Mouse (Mus musculus) midbrain, embryonic 12.5 days (tissue): ENCODE results near the gene Capn12. TPM values are rescaled to one million over a fixed set of nuclear protein-coding genes. Genes with fewer than 3 reads are reported as not detected.

Experiments used
- ATAC-seq: fragments of 200-750 bp; cut with Nextera tagmentation; 2 replicates; pipeline ENCODE4 v1.8.0; 2017; ENCODE audit warnings: low read depth, moderate TSS enrichment, moderate library complexity; ENCODE audit not compliant: low FRiP score
- H3K27ac ChIP-seq: fragments of 300-500 bp; sonication (generic); replicated peaks from 2 replicates; pipeline ENCODE4 v1.5.1; 2016; ENCODE audit warnings: mild to moderate bottlenecking
- H3K27me3 ChIP-seq: fragments of 300-500 bp; sonication (generic); 2 replicates; pipeline ENCODE4 v1.6.1; 2016; ENCODE audit warnings: mild to moderate bottlenecking
- H3K36me3 ChIP-seq: fragments of 300-500 bp; sonication (generic); 2 replicates; pipeline ENCODE4 v1.6.1; 2016
- H3K4me1 ChIP-seq: fragments of 300-500 bp; sonication (generic); 2 replicates; pipeline ENCODE4 v1.6.1; 2016
- H3K4me2 ChIP-seq: fragments of 300-500 bp; sonication (generic); replicated peaks from 2 replicates; pipeline ENCODE4 v1.6.1; 2016; ENCODE audit warnings: mild to moderate bottlenecking, moderate library complexity
- H3K4me3 ChIP-seq: fragments of 300-500 bp; sonication (generic); 2 replicates; pipeline ENCODE4 v1.5.1; 2016; ENCODE audit warnings: mild to moderate bottlenecking
- H3K9ac ChIP-seq: fragments of 300-500 bp; sonication (generic); replicated peaks from 2 replicates; pipeline ENCODE4 v1.6.1; 2016; ENCODE audit warnings: mild to moderate bottlenecking, moderate library complexity
- H3K9me3 ChIP-seq: fragments of 300-500 bp; sonication (generic); 2 replicates; pipeline ENCODE4 v1.6.1; 2016; ENCODE audit warnings: mild to moderate bottlenecking
- WGBS: fragments of 180-500 bp; shearing (Covaris S2); methylation state at CpG from one replicate; pipeline ENCODE4 v1.1.7; 2016; 5-methylcytosine and 5-hydroxymethylcytosine counted together
- polyA plus RNA-seq: library from polyadenylated mRNA; unstranded; fragments of >200 nt; fragmentation: Nextera tagmentation; extraction: Ambion mirVana; gene quantifications from 2 replicates; pipeline ENCODE4 v1.2.1, GENCODE M21; 2016

The Capn12 gene
- 0.20 and 0.39 TPM in 2 replicates for polyA plus RNA-seq

DNA sequence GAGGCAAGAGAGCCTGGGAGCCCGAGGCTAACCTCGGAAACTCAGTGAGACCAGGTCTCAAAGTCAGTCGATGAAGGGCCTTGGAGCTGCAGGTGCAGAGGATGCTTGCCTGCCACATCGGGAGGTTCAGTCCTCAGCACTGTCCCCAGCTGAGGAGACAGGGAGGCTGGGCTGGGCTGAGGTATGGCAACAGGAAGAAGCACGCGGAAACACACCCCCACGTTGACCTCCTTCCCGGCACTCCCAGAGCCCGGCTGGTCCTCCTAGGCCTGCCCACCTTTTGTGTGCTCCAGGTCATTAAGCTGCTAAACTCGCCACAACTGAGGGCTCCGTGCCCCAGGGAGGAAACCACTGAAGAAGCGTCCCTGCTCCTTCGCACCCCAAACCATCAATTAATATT is at the start of gene Capn12:
Capn12 (plus strand) TSS at position 224 of the 400 bp plus-strand sequence.
- ATAC-seq, result no peak

GRCm38 (mm10) chr7:28832137-28832536 is 49.1 kb upstream of the Capn12 start:
- Histone ChIP-seq H3K27me3 (no peaks in the 10 kb centered on the region), H3K27ac (no peak overlapping the region), H3K9ac (no peak overlapping the region), H3K4me2 (no peak overlapping the region), H3K4me1 (no peaks in the 10 kb centered on the region), H3K4me3 (no peak overlapping the region), H3K36me3 (peaks cover 20% of the 10 kb centered on the region), H3K9me3 (no peaks in the 10 kb centered on the region)
- no peak for ATAC-seq
- WGBS, result 80% methylated on average over 6 of the region's 6 CpGs

More for the DNA sequence above, at the start of gene Capn12:
- H3K4me1 ChIP-seq, result 0 out of 2 replicates have a peak, but pooled peaks cover 3% of the 10 kb centered on the region
- no peak within 1 kb of the TSS for H3K27ac ChIP-seq
- no peak within 1 kb of the TSS for H3K9ac ChIP-seq
- WGBS, result 40% methylated on average over 13 of the region's 13 CpGs
- H3K27me3 ChIP-seq, result peaks cover 2% of the 10 kb centered on the region; the same call in 1 of the 2 replicates
- H3K36me3 ChIP-seq, result no peaks in the 10 kb centered on the region
- H3K4me3 ChIP-seq, result no peak within 1 kb of the TSS
- H3K9me3 ChIP-seq, result no peaks in the 10 kb centered on the region
- no peak within 1 kb of the TSS for H3K4me2 ChIP-seq

- H3K36me3 ChIP-seq, result peaks cover 20% of the 10 kb centered on the region
- no peak within 1 kb of the TSS for H3K4me3 ChIP-seq
- no peaks in the 10 kb centered on the region for H3K4me1 ChIP-seq
- H3K9ac ChIP-seq, result no peak within 1 kb of the TSS
- H3K27ac ChIP-seq, result no peak within 1 kb of the TSS
- 91% methylated on average over 6 of the region's 6 CpGs for WGBS
- H3K27me3 ChIP-seq, result no peaks in the 10 kb centered on the region
- H3K4me2 ChIP-seq, result no peak within 1 kb of the TSS
- no peak for ATAC-seq
- no peaks in the 10 kb centered on the region for H3K9me3 ChIP-seq
Observed at GRCm38 (mm10) chr7:28833723-28834347, 47.4 kb upstream of the Capn12 start, which contains the start of gene Lgals4. Lgals4 (plus strand) TSS chr7:28833854.

DNA sequence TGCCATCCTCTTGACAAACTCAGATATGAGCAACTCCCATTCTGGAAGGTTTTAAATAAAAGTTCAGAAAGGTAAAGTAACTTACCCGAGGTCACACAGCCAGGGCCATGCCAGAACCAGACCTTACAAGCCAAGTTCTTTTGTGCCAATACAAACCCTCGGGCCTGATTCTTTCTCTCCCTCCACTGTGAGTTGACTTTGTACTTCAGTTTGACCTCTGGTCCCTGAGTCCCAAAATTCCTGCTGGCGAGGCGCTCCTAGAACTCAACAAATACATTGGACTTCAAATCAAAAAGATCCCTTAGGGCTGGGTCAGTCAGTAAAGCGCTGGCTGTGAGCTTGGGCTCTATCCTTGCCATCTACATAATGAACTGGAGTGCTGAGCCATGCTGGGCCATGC is 44.3 kb upstream of the Capn12 start:
- 86% methylated on average over 5 of the region's 5 CpGs for WGBS
- peaks cover 4% of the 10 kb centered on the region; the same call in 1 of the 2 replicates for H3K36me3 ChIP-seq

DNA sequence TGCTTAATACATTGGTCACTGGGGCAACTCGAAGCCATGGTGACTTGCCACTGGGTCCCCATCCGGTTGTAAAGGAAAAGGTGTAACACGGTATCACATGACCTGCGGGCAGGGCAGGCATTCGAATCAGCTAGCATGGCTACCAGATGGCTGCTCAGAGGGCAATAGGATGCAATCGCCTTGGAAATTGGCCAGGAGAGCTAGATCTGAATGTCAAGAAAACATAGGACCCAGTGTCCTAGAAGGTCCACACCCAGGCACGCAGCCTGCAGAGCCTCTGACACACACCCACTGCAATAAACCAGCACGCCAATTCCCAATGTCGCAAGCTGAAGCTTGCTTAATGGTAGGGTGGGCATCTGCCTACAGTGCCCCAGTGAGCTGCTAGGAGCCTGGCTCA is 42.9 kb upstream of the Capn12 start:
- H3K27ac ChIP-seq, result no peak overlapping the region
- no peaks in the 10 kb centered on the region for H3K36me3 ChIP-seq
- H3K9ac ChIP-seq, result no peak overlapping the region
- no peak for ATAC-seq
- no peaks in the 10 kb centered on the region for H3K9me3 ChIP-seq
- 89% methylated on average over 9 of the region's 9 CpGs for WGBS
- no peaks in the 10 kb centered on the region for H3K4me1 ChIP-seq
- H3K4me2 ChIP-seq, result no peak overlapping the region
- no peaks in the 10 kb centered on the region for H3K27me3 ChIP-seq
- no peak overlapping the region for H3K4me3 ChIP-seq

More for the DNA sequence above, 44.3 kb upstream of the Capn12 start:
- Histone ChIP-seq H3K9me3 (no peaks in the 10 kb centered on the region), H3K4me2 (no peak overlapping the region), H3K9ac (no peak overlapping the region), H3K4me3 (no peak overlapping the region), H3K27ac (no peak overlapping the region), H3K4me1 (no peaks in the 10 kb centered on the region), H3K27me3 (no peaks in the 10 kb centered on the region)
- ATAC-seq, result no peak

- Histone ChIP-seq H3K4me1 (no peaks in the 10 kb centered on the region), H3K27ac (no peak overlapping the region), H3K36me3 (no peaks in the 10 kb centered on the region), H3K4me3 (no peak overlapping the region), H3K27me3 (no peaks in the 10 kb centered on the region; the same call in 1 of the 2 replicates), H3K9ac (no peak overlapping the region), H3K4me2 (no peak overlapping the region), H3K9me3 (no peaks in the 10 kb centered on the region)
- WGBS, result 79% methylated on average over 1 of the region's 1 CpGs
- no peak for ATAC-seq
Observed at GRCm38 (mm10) chr7:28847273-28847672, 33.9 kb upstream of the Capn12 start.

GRCm38 (mm10) chr7:28849700-28850236 is 31.5 kb upstream of the Capn12 start:
- WGBS, result 50% methylated on average over 1 of the region's 1 CpGs
- H3K27ac ChIP-seq, result no peak overlapping the region
- no peak overlapping the region for H3K9ac ChIP-seq
- ATAC-seq, result no peak
- no peaks in the 10 kb centered on the region for H3K36me3 ChIP-seq
- H3K4me2 ChIP-seq, result no peak overlapping the region
- no peaks in the 10 kb centered on the region for H3K9me3 ChIP-seq
- no peaks in the 10 kb centered on the region; the same call in 1 of the 2 replicates for H3K27me3 ChIP-seq
- H3K4me1 ChIP-seq, result no peaks in the 10 kb centered on the region
- H3K4me3 ChIP-seq, result no peak overlapping the region

GRCm38 (mm10) chr7:28850642-28851041 is 30.6 kb upstream of the Capn12 start:
- no peak overlapping the region for H3K4me2 ChIP-seq
- WGBS, result 81% methylated on average over 4 of the region's 4 CpGs
- no peak overlapping the region for H3K9ac ChIP-seq
- no peaks in the 10 kb centered on the region; the same call in 1 of the 2 replicates for H3K27me3 ChIP-seq
- H3K4me3 ChIP-seq, result no peak overlapping the region
- no peaks in the 10 kb centered on the region for H3K4me1 ChIP-seq
- H3K36me3 ChIP-seq, result no peaks in the 10 kb centered on the region
- H3K27ac ChIP-seq, result no peak overlapping the region
- ATAC-seq, result no peak
- H3K9me3 ChIP-seq, result no peaks in the 10 kb centered on the region

- Histone ChIP-seq H3K4me2 (no peak overlapping the region), H3K4me3 (no peak overlapping the region), H3K27me3 (no peaks in the 10 kb centered on the region), H3K9ac (no peak overlapping the region), H3K27ac (no peak overlapping the region), H3K36me3 (no peaks in the 10 kb centered on the region), H3K9me3 (0 out of 2 replicates have a peak, but pooled peaks cover 5% of the 10 kb centered on the region), H3K4me1 (peaks cover 9% of the 10 kb centered on the region; the same call in 1 of the 2 replicates)
- ATAC-seq, result no peak
- 86% methylated on average over 2 of the region's 2 CpGs for WGBS
Observed at GRCm38 (mm10) chr7:28859953-28860352, 21.3 kb upstream of the Capn12 start.

- H3K27ac ChIP-seq, result no peak overlapping the region
- H3K27me3 ChIP-seq, result no peaks in the 10 kb centered on the region; the same call in 1 of the 2 replicates
- 0 out of 2 replicates have a peak, but pooled peaks cover 5% of the 10 kb centered on the region for H3K9me3 ChIP-seq
- 88% methylated on average over 6 of the region's 6 CpGs for WGBS
- no peak overlapping the region for H3K4me2 ChIP-seq
- no peak for ATAC-seq
- H3K36me3 ChIP-seq, result no peaks in the 10 kb centered on the region
- H3K4me3 ChIP-seq, result no peak overlapping the region
- H3K9ac ChIP-seq, result no peak overlapping the region
- H3K4me1 ChIP-seq, result peaks cover 14% of the 10 kb centered on the region; the same call in 1 of the 2 replicates
Observed at GRCm38 (mm10) chr7:28860898-28861297, 20.3 kb upstream of the Capn12 start.

DNA sequence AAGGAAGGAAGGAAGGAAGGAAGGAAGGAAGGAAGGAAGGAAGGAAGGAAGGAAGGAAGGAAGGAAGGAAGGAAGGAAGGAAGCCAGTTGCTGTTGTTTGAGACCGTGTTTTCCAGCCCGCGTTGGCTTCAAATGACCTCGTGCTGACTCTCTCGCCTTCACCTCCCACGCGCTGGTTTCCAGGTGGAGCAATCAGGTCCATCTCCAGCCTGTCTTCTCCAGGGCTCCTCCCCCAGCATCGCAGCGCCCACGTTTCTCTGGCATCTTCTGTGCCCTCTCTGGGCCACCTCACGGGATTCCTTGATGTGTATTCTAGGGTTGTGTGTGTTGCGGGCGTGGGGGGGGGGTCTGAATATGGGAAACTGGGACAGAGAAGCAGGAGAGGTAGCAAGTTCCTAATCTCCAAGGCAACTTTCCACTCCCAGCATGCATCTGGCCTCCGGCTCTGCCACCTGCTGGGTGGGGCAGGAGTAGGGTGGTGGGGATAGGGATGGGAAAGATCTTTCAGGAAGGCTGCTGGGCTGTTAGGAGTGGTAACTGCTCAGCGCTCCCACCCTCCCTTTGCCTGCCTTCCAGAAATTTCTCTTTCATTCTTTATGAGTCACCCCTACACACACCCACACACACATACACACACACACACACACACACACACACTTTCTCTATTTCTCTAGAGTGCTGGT is 18.3 kb upstream of the Capn12 start:
- Histone ChIP-seq H3K27me3 (no peaks in the 10 kb centered on the region; the same call in 1 of the 2 replicates), H3K4me2 (no peak overlapping the region), H3K9me3 (0 out of 2 replicates have a peak, but pooled peaks cover 5% of the 10 kb centered on the region), H3K4me1 (peaks cover 18% of the 10 kb centered on the region; the same call in 1 of the 2 replicates), H3K4me3 (no peak overlapping the region), H3K36me3 (no peaks in the 10 kb centered on the region), H3K27ac (no peak overlapping the region), H3K9ac (no peak overlapping the region)
- 79% methylated on average over 15 of the region's 15 CpGs for WGBS
- no peak for ATAC-seq

GRCm38 (mm10) chr7:28863540-28863939 is 17.7 kb upstream of the Capn12 start, which contains the start of gene Lgals7:
Lgals7 (plus strand) TSS chr7:28863853.
- peak within 1 kb of the TSS; percentile 26; the same call in 1 of the 2 replicates for H3K27ac ChIP-seq
- WGBS, result 89% methylated on average over 6 of the region's 6 CpGs
- peaks cover 18% of the 10 kb centered on the region; the same call in 1 of the 2 replicates for H3K4me1 ChIP-seq
- ATAC-seq, result no peak
- H3K36me3 ChIP-seq, result no peaks in the 10 kb centered on the region
- H3K9me3 ChIP-seq, result 0 out of 2 replicates have a peak, but pooled peaks cover 5% of the 10 kb centered on the region
- H3K4me3 ChIP-seq, result no peak within 1 kb of the TSS
- H3K9ac ChIP-seq, result no peak within 1 kb of the TSS
- no peak within 1 kb of the TSS for H3K4me2 ChIP-seq
- H3K27me3 ChIP-seq, result no peaks in the 10 kb centered on the region; the same call in 1 of the 2 replicates
